Mouse (Mus musculus) spleen, postnatal 4 days (tissue): ENCODE measurements around the gene Usp7.

ENCODE experiments used
- DNase-seq, 2 experiments: peaks; one replicate each; pipeline ENCODE4 v3.0.0; 2022; ENCODE audit warnings: low spot score in 2 of 2

Gene Usp7

DNA sequence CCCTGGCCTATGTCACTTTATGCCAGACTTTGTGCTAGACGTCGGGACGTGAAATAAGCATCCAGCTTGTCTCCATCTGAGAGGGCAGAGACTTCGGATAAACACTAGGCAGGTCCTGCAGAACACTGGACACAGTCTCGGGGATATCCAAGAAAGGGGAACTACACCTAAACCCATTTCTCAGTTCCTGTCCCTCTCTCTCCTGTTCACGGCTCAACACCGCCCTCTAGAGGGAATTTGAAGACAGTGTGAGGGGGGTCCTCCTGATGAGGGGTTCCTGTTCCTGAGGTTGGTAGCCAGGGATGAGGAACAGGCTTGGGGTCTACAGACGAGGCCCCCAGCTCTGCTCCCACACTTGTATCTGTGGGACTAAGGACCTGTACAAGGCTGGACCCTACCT, 117.9 kb downstream of the Usp7 start:
- peak; percentile 70 to 84 for DNase-seq

GRCm38 (mm10) chr16:8673343-8673742, 118.8 kb downstream of the Usp7 start:
- DNase-seq, result no peak

DNA sequence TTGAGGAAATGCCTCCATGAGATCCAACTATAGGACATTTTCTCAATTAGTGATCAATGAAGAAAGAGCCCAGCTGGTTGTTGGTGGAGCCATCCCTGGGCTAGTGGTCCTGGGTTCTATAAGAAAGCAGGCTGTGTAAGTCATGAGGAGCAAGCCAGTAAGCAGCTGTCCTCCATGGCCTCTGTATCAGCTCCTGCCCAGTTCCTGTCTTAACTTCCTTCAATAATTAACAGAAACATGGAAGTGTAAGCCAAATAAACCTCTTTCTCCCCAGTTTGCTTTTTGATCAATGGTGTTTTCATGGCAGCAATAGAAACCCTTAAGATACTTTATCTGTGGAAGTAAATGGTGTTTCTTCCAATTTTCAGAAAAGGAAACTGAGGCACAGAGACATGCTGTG, 119.3 kb downstream of the Usp7 start:
- no peak for DNase-seq

- DNase-seq, result no peak
These were observed 119.8 kb downstream of the Usp7 start for GRCm38 (mm10) chr16:8672350-8672687.

DNA sequence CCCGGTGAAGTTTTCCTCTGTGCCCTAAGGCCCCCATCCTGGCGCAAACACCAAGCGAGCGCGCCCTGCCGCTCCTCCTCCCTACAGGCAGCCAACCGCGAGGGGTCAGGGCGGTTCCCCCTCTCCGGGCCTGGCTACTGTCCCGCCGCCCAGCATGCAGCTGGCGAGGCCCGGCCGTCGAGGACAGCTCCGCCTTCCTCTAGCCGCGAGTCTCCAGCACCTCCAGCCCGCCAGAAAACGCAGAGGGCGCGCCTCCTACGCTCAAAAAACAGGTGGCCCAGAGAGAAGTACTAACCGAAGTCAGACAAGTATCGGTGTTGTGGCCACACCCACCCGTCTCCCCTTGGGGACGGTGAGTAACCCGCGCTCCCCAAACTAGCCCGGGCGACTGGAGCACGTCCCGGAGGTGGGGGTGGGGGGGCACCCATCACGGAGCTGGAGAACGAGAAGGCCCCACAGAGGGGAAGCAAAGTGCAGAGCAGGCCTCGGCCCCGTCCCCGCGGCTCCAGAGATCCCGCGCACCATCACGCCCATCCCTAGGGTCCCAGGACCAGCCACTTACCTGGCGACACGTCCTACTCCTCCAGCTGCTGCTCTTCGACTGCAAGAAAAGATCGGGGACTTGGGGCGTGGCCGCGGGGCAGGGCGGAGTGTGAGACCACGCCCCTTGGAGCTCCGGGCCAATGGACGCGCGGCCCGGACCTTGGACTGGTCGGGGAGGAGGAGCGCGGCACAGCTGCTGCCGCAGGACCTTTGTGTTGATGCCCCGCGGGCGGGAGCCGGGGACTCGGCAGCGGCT, 120.4 kb downstream of the Usp7 start, which contains the start of gene Carhsp1:
Gene Carhsp1, minus strand, starts transcription at position 605 of the 799 bp plus-strand sequence.
- DNase-seq, result peak; percentile 98 to 99

GRCm38 (mm10) chr16:8670041-8671035, 121.8 kb downstream of the Usp7 start:
- no peak for DNase-seq

DNA sequence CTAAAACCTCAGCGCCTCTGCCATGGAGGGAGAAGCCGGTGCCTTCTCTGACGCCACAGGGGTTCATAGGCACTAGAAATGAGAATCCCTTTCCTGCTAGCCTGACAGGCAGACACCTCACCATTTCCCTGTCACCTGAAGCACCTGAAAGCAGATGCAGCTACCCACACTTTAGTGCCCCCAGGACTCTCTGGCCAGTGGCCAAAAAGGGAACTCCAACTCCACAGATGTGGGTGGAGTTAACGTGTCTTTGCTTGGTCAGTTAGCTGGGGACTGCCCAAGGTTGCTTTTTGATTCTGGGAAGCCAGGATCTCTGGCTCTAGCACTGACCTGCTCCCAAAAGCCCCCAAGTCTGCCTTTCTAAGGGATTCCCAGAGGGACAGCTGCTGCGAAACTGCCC, 122.7 kb downstream of the Usp7 start:
- DNase-seq, result no peak

DNA sequence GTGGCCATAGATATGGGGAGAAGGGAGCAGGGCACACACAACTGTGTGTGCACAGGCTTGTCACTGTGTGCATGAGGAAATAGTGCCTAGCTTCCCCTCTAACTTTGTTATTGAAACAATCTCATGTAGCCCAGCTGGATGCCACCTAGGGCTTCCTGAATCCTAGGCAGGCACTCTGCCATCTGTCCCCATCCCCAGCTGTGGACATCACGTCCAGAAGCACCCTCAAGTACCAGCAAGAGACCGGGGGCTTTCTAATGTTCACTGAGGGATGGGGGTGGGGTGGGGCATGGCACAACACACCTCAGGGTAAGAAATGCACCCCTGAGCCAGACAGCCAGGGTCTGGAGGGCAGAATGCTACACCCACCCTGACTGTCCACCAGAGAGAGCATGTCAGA, 123.7 kb downstream of the Usp7 start:
- DNase-seq, result no peak

DNA sequence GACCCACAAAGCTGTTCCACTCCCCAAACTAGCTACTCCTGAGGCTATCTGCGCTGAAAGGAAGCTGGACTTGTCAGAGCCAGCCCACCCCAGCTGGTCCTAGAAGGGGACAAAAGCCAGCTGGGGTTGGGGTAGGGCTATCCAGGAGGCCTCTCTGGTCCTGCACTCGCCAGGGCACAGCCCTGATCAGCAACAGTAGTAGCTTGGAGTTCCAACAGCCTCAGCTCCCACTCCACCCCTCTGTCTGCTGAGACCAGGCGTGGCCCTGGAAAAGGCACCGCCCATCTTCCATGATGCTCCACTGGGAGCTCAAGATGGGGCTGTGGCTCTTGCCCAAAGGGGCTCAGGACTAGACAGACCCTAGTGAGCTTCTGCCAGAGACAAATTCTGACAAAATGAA, 124.3 kb downstream of the Usp7 start:
- no peak for DNase-seq

- no peak for DNase-seq
These were observed 124.8 kb downstream of the Usp7 start for GRCm38 (mm10) chr16:8667261-8667660.

DNA sequence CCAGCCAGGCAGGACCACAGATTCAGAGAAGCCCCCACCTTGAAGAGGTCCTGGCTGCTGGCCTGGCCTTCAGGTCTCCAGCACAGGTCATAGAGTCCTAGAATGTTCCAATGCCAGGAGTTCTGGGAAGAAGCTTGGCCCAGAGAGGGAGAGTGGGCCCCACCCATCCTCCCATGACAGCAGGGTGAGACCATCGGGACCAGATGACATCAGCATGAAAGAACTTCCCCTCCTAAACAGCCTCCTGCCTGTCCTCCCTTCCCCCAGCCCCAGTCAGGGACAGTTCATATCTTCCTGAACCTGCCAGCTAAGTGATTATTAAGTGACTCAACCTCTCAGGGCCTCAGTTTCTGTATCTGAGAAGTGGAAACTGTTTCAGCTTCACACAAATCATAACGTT, 125.7 kb downstream of the Usp7 start:
- no peak for DNase-seq

- DNase-seq, result no peak
These were observed 126.7 kb downstream of the Usp7 start for GRCm38 (mm10) chr16:8665367-8665766.

DNA sequence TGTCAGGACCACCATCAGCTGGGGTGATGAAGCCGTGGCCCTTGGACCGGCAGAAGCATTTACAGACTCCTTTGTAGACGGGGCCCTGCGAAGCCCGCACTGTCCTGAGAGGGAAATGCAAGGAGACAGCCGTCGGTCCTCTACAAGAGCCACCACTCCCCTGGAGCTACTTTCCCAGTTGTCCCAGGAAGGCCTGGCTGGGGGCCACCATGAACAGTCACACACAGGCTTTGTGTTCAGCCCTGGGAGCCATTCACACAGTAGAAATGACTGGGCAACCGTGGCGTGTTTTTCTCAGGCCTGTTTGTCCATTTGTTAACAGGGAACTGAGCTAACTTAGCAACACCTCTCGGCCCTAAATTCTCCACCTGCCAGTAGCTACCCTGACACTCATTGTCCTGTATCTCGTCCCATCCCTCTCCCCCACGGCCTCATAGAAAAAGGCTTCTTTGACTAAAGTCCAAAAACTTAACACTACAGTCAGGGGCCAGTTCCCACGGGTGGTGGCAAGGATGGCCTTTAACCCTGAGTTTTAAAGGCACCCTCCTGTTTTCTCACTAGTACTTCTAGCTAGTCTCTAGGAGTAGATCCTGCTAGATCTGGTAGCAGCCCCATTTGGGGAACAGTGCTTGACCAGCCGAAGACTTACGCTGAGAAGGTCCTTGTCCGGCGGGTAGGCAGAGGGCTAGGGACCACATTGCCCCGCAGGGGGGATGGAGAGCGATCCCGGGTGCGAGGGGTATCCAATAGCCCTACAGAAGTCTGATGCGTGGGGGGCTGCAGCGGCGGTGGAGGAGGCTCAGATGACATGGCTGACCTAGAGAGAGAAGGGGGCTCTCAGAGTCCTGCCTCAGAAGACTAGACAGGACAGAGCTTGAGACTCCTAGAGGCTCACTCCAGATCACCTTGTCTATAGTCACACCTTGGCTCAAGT, 128.2 kb downstream of the Usp7 start:
- DNase-seq, result no peak

DNA sequence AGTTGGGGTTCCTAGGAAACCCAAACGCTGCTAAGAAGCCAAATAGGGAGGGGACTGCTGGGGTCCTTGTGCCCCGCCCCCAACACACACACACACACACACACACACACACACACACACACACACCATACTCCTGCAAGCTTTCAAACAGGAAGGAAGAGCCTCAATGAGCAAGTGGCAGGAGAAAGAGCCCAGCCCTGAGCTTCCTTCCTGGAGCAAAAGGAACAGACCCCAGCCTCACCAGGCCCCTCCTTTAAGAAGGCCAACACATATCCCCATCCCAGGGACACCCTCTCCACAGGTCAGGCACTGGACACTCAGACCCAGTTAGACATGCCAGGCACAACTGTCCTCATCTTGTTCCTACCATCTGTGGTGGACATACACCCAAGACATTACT, 129.1 kb downstream of the Usp7 start:
- no peak for DNase-seq

DNA sequence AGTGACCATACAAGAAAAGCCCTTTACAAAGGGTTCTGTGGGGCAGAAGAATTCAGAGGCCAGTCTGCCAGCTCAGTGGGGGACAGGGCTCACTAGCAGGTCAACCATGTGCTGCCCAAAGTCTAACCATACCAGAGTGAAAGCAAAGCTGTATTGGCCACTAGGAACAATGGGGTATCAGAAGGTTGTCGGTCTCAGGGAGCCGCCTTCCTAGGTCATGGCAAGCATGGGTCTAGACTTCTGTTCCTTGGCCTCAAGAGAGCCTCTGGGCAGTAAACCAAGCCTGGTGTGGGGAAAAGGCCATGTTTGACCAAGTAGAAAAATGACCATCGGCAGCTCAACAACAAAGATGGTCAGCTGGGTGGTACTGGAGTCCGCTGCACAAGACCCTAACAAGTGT, 133.3 kb downstream of the Usp7 start:
- DNase-seq, result no peak

- no peak for DNase-seq
These were observed 133.8 kb downstream of the Usp7 start for GRCm38 (mm10) chr16:8658349-8658748.

DNA sequence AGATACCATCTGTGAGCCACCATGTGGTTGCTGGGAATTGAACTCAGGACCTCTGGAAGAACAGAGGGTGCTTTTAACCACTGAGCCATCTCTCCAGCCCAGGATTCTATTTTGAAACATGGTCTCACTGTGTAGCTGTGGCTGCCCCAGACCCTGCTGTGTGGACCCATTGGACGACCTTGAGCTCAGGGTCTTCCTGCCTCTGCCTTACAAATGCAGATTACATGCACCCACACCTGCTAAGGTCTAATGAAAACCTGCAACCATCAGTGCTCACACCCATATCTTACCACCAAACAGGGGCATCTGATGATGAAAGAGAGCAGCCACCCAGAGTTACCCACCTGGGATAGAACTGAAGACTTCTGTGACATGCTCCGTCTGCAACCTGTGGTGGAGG, 135.9 kb downstream of the Usp7 start:
- no peak for DNase-seq

DNA sequence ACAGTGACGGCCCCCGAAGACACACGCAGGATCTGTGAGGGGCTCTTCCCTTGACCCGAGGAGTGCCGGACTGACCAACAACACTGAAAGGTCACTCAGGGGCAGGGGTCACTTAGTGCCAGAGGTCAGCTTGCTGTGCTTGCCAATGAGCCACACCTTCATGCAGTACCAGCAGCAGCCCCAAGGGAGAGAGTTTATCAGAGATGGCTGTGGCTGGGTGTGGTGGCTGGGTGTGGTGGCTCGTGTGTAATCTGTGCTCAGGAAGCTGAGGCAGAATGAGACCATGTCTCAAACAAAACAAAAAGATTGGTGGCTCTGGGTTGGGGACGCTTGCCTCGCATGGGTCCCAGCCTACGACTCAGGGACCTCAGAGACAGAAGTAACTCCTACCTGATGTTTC, 136.5 kb downstream of the Usp7 start:
- DNase-seq, result no peak

DNA sequence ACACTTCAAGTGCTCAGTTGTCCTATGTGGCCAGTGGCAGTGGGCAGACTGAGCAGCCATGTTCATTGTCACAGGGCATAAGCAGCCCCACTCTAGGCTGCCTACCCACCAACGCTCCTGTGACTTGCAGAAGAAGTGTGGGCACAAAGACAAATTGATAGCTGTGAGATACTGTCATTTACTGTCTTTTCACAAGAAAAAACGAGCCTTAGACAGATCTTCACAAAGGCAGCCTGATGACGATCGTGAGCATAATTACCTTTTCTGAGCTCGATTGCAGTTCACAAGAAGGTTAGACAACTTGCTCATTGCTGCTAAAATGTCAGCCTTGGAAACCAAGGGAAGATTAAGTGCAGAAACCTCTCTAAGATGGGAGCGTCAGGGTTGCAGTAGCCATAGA, 137.0 kb downstream of the Usp7 start:
- DNase-seq, result no peak

DNA sequence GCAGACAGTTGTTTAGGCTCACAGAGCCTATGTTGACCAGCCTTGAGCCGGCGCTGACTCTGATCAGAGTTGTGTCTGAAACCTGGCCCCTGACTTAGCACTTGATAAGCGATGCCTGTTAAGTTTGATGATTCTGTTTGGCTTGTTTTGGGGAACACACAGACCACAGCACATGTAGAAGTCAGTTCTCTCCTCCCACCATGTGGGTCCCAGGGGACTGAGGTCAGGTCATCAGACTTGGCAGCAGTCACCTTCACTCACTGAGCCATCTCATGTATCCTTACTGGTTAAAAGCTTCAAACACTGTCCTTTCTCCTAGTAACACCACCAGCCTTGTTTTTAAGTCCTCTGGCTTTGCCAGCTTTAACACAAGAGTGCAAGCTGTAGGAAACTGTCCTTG, 142.1 kb downstream of the Usp7 start:
- DNase-seq, result no peak

DNA sequence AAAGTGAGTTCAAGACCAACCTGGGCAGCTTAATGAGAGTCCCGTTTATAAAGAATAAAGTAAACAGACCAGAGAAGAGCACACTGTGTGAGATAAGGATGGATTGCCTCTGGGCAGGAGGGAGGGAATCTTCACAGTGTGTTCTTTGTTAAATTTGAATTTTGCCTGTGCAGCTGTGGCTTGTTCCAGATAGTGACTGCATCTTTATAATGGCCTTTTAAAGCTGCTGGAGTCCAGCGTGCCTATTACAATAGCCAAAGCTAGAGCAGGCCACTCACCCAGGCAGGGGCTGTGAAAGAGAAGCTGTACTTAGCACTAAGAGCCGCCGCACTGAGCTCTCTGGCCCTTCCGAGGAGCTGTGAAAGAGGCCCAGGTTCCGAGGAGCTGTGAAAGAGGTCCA, 146.6 kb downstream of the Usp7 start:
- no peak for DNase-seq

DNA sequence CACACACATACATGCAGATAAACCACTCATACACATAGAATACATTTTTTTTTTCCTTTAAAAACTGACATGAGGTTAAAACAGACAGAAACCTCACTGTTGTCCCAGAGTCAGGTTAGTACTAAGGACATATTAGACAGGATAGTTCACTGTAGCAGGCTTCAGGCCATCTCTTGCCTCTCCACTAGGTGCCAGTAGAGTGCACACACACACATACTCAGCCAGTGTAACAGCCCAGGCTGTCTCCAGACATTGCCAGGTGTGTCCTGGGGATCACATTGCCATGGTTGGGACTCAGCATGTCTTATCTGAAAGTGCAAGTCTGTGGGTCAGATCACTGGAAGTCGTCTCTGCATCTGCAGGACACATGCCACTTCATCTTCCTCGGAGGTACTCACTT, 148.3 kb downstream of the Usp7 start:
- DNase-seq, result peak in 1 of 2 experiments; percentile 56
